Mouse (Mus musculus) cerebellum, adult 2 months (tissue): Measurements from ENCODE around the gene Tpd52l2.

ENCODE experiments used
- CTCF ChIP-seq: fragments of 200-500 bp; IDR thresholded peaks from 2 replicates; pipeline ENCODE4 v1.5.1; 2011; ENCODE audit warnings: low read depth, mild to moderate bottlenecking, control low read depth, low read length, moderate library complexity, borderline replicate concordance; ENCODE audit not compliant: insufficient read depth
- POLR2A ChIP-seq: fragments of 200-500 bp; IDR thresholded peaks from 2 replicates; pipeline ENCODE4 v1.6.1; 2011; ENCODE audit warnings: low read length, control low read depth, borderline replicate concordance; ENCODE audit not compliant: insufficient read depth

DNA sequence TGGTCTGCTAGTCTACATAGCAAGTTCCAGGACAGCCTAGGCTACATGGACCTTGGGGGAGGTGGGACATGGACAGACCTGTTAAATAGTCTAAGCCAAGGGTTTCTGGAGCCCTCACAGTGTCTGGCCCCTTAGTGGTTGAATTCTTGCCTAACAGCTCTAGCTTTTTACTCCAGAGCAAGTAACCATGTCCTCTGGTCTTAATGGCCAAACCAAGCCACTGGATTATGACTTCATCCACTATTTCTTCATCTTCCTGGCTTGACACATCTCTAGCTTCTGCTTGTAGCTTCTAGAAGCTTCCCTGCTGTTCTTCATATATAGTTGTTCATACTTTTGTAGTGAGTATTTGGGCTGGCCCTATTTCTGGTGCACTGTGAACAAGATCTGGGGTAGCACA lies 56.8 kb downstream of the Tpd52l2 start:
- no peak for TF ChIP-seq POLR2A
- no peak for TF ChIP-seq CTCF
